Mouse (Mus musculus) heart, postnatal 4 days (tissue): ENCODE results near the gene Apbb2. TPM values are rescaled to one million over a fixed set of nuclear protein-coding genes. Genes with fewer than 3 reads are reported as not detected.

Experiments
- DNase-seq: peaks from one replicate; pipeline ENCODE4 v3.0.0; 2021
- total RNA-seq, 2 experiments: library from RNA; stranded (reverse); gene quantifications; 2 replicates each; pipeline ENCODE4 v1.2.3; 2021

Gene Apbb2
- total RNA-seq, 2 experiments from 2014 or later, result 60.9 to 66.7 TPM

- DNase-seq, result peak; percentile 59
Measured at GRCm38 (mm10) chr5:66337025-66337968, 281.3 kb downstream of the Apbb2 start.

DNA sequence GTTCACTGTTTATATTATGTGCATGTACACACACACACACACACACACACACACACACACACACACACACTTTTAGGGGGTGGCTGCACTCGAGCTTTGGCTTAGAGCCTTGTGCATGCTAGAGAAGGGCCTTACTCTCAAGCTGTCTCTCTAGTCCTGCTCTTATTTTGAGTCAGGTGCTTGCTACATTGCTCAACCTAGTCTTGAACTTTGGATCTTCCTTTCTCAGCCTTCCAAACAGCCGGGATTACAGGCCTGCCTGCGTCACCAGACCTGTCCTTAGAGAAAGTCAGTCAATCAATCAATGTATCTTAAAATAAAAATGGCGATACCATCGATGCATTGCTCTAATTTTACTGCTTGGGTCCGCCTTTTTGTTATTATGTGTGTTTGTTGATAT lies 287.8 kb downstream of the Apbb2 start:
- no peak for DNase-seq

DNA sequence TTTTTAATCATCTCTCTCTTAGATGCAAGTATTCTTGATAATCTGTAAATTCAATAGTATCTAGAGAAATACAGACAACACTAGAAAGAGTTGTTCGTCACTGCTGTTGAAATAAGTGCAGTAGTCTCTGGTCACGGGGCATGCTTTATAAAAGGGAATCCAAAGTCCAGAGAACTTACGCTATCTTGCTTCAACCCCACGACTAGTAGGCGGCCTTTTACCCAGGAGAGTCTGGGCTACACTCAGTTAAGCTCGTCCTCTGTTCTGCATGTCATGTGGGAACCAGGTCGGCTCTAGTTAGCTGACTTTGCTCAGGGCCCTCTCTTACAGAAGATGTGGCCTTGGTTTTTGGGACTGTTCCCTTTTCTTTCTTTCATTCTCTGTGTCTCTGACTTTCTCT lies 289.8 kb downstream of the Apbb2 start:
- no peak for DNase-seq

DNA sequence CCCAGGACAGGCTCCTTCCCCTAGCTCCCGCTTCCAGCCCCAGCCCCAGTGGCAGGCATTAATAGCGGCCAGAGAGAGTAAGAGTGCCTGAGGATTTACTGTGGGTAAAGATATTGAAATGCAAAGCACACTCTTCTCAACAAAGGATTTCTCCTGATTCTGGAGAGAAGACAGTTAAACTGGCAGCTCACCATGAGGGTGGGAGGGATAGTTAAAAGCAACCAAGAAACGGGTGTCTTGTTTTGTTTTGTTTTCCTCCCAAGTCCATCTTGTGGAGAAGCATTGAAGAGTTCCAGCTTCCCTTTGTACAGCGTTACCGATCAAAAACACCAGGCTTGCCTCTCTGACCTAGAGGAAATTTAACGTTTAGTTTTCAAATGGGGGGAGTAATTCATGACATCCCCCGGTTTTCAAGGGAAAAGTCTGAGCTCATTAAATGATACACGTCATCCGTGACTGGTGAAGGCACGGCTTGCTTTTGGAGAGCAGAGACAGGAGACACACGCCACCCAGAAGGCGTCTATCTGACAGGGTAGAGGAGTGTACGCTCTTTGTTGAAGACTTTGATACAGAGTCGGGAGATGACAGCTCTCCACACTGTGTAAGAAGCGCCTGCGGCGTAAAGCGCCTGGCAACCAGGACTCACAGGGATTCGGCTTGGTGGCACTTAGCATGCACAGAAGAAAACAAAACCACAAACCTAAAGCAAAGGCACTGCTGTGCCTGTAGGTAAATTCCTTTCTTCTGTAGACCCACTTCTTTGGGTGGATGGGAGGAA lies 290.4 kb downstream of the Apbb2 start:
- no peak for DNase-seq

GRCm38 (mm10) chr5:66326395-66326794 lies 292.2 kb downstream of the Apbb2 start:
- peak; percentile 39 for DNase-seq

DNA sequence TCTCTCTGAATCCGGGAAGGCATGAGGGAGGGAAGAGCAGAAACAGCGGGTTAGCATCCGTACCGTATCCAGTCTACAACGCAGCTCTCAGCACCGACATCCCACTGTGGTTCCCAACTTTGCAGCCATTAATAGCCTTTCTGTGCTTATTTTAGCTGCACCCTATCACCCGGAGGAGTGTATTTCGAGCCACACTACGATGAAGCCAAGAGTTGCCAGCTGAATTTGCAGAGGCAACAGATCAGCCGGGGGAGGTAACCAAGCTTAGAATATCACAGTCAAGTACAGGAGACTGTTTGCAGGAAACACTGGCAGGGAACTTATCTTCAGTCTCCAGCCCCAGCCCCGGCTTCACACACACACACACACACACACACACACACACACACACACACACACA lies 295.0 kb downstream of the Apbb2 start:
- DNase-seq, result peak; percentile 66

- DNase-seq, result no peak
Measured at GRCm38 (mm10) chr5:66323131-66323530, 295.5 kb downstream of the Apbb2 start.

- DNase-seq, result no peak
Measured at GRCm38 (mm10) chr5:66319827-66320404, 298.7 kb downstream of the Apbb2 start.

- DNase-seq, result peak; percentile 67
Measured at GRCm38 (mm10) chr5:66319341-66319740, 299.2 kb downstream of the Apbb2 start.

GRCm38 (mm10) chr5:66315791-66316190 lies 302.8 kb downstream of the Apbb2 start:
- no peak for DNase-seq

DNA sequence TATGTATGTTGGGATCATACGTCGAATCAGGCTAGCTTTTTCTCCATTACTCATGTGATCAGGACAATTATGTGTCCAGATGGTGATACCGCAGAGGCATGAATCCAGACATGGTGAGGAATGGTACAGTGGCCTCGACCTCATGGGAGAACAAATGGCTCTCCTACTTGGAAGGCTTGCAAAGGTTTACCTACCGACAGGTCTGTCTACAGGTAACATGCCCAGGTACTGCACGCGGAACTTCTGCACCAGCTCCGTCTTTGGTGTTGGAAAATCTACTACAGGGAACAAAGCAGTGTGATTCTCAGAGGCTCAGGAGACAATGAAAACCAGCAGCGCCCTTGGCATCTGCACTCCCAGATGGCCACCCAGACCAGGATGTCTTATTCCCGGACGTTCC lies 307.8 kb downstream of the Apbb2 start:
- no peak for DNase-seq

DNA sequence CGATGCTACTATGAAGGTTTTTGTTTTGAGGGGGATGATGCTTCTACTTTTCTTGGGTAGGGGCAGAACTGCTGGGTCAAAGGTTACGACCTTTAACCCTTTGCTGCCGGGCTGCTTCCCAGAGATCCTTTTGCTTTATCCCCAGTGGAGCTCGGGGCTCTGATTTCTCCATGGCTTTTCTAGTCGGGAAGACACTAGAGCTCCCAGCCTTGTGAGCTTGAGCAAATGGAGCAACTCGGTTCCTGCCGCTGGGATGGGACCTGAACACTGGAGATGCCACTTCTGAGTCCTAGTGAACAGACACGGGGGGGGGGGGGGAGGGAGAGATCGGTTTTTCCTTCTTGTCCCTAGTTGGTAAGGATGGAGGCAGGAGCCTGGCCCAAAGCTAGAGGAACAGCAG lies 308.3 kb downstream of the Apbb2 start:
- DNase-seq, result no peak

- DNase-seq, result no peak
Measured at GRCm38 (mm10) chr5:66305511-66305910, 313.1 kb downstream of the Apbb2 start.

DNA sequence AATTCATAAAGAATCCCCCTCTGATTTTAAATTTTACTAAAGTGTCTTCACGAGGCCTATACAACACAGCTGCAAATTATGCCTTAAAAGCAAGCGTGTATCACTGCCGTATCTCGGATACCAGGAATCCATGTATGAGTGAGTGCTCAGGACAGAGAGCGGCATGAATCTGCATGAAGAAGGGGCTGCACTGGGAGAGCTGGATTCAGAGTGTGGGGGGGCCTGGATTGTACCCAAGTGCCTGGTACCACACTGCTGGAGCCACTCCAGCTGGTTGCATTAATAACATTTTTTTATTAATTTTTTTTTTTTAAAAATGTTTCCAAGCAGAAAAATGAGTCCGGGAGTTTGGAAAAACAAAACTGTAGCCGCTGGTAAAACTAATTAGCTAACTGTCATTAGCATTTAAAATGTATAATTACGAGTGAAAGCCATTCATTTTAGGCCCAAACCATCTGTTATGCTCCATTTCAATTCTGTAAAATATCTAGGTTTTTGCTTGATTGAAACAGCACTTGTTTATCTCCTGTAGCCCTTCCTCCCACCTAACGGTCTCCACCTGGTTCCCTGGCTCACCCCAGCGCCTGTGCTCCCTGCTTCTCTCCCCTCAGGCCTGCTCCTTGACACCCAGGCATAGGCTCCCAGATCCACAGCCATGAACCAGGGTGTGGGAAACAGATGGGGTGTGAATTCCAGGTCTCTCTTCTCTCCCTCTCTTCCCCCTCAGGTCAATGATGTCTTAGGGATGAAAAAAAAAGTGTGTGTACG lies 314.1 kb downstream of the Apbb2 start:
- no peak for DNase-seq

DNA sequence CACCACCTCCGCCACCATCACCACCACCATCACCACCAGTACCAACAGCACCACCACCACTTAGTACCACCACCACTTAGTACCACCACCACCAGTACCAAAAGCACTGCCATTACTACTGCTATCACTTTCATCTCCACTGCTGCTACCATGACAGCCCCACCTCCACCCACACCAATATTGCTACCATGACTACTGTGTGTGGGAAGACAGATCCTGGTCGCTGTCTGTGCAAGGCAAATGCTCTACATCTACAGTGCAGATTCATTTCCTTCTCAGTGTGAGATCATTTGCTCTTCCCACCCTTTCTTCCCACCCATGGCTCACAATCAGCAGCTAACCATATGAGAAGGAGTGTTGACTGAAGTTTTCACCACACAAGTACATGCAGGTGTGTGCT lies 315.7 kb downstream of the Apbb2 start:
- DNase-seq, result no peak

GRCm38 (mm10) chr5:66302085-66302815 lies 316.3 kb downstream of the Apbb2 start:
- DNase-seq, result no peak

DNA sequence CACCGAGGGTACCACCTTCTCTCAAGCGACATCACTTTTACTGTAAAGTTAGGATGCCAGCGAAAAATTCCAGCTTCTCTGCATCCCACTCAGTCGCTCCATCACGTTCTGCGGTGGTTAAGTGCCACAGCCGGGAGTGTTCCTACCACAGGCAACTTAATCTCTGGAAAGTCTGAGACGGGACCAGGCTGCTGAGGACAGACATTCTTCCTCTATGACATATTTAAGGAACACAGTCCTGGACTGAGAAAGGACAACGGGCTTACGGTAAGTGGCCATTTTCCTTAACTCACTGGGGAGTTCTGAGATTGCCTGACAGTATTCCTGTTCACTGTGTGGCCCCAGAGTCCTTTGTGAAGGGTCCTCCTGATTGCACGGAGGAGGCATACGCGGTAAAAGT lies 318.0 kb downstream of the Apbb2 start:
- no peak for DNase-seq

DNA sequence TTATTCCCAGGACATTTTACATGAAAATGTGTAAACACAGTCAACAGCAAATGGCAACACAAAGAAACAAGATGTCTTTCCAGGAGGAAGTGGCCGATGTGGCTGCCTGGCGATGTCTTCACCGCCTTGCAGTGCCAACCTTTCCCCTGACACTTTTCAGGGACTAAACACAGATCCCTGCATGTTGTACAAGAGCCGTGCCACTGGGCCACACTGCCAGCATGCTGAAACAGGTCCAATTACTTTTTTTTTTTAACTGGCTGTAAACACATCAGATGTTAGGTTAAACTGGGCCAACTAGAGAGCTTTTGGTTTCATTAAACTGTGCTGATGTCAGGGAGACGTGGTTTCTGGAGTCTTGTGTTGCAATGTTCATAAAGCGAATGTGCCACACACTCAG lies 319.7 kb downstream of the Apbb2 start:
- no peak for DNase-seq

DNA sequence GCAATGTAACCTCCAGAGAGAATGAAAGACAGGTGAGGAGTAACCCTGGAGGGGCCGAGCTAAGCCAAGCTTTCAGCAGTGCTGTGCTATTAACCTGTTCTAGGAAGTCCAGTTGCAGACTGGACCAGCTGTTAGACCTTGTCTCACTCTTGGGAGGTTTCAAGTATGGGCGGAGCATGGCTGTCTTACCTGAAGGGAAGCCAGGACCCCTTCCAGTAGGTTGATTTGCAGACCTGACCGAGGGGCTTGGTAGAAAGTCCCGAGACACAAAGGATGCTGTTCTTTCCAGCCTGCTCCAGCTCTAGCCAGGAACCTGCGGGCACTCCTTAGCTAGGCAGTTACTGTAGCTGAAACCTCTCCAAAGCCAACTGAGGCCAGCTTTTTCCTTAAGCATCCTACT lies 322.5 kb downstream of the Apbb2 start:
- no peak for DNase-seq

- DNase-seq, result no peak
Measured at GRCm38 (mm10) chr5:66294952-66295351, 323.6 kb downstream of the Apbb2 start.

GRCm38 (mm10) chr5:66294106-66294625 lies 324.4 kb downstream of the Apbb2 start:
- no peak for DNase-seq
